Mouse (Mus musculus) lung, postnatal 25 days (tissue): ENCODE results near the gene Spata17.

Experiments
- DNase-seq: peaks from one replicate; pipeline ENCODE4 v3.0.0; 2022; ENCODE audit warnings: low spot score

The Spata17 gene

GRCm38 (mm10) chr1:187215181-187216116 lies at the start of gene Spata17, which contains the start of gene Gpatch2:
Gene Spata17, minus strand, starts transcription at chr1:187215465.
Gene Gpatch2, plus strand, starts transcription at chr1:187215508.
- peak; percentile 82 for DNase-seq

GRCm38 (mm10) chr1:187258756-187259155 lies 43.5 kb upstream of the Spata17 start:
- no peak for DNase-seq

GRCm38 (mm10) chr1:187250741-187251262 lies 35.5 kb upstream of the Spata17 start:
- DNase-seq = no peak

GRCm38 (mm10) chr1:187244734-187245133 lies 29.5 kb upstream of the Spata17 start:
- DNase-seq = no peak

GRCm38 (mm10) chr1:187241329-187241728 lies 26.1 kb upstream of the Spata17 start:
- DNase-seq = no peak

- no peak for DNase-seq
Observed at GRCm38 (mm10) chr1:187240304-187240703, 25.0 kb upstream of the Spata17 start.

GRCm38 (mm10) chr1:187238061-187238460 lies 22.8 kb upstream of the Spata17 start:
- DNase-seq = no peak

- DNase-seq = no peak
Observed at GRCm38 (mm10) chr1:187236296-187236695, 21.0 kb upstream of the Spata17 start.

- DNase-seq = no peak
Observed at GRCm38 (mm10) chr1:187235161-187235560, 19.9 kb upstream of the Spata17 start.

GRCm38 (mm10) chr1:187232996-187233615 lies 17.8 kb upstream of the Spata17 start:
- DNase-seq = no peak

- DNase-seq = no peak
Observed at GRCm38 (mm10) chr1:187232196-187232955, 17.1 kb upstream of the Spata17 start.

- DNase-seq = no peak
Observed at GRCm38 (mm10) chr1:187230255-187230654, 15.0 kb upstream of the Spata17 start.

- DNase-seq = no peak
Observed at GRCm38 (mm10) chr1:187228414-187229146, 13.3 kb upstream of the Spata17 start.

- DNase-seq = no peak
Observed at GRCm38 (mm10) chr1:187226328-187227025, 11.2 kb upstream of the Spata17 start.

- DNase-seq = no peak
Observed at GRCm38 (mm10) chr1:187220756-187221155, 5.5 kb upstream of the Spata17 start.

- no peak for DNase-seq
Observed at GRCm38 (mm10) chr1:187216620-187217410, 1.6 kb upstream of the Spata17 start.

- no peak for DNase-seq
Observed at GRCm38 (mm10) chr1:187210736-187211135, 4.5 kb downstream of the Spata17 start.

GRCm38 (mm10) chr1:187209496-187209895 lies 5.8 kb downstream of the Spata17 start:
- DNase-seq = no peak

GRCm38 (mm10) chr1:187205506-187205905 lies 9.8 kb downstream of the Spata17 start:
- DNase-seq = no peak

GRCm38 (mm10) chr1:187178546-187178945 lies 36.7 kb downstream of the Spata17 start:
- DNase-seq = no peak
